Mouse (Mus musculus) fat pad, adult 2 months (tissue): ENCODE data around the gene Slc17a3.

Experiments used
- DNase-seq: peaks from one replicate; pipeline ENCODE4 v3.0.0-alpha.2; 2011; ENCODE audit warnings: low read depth, low spot score; ENCODE audit errors: extremely low read depth

Slc17a3 gene

GRCm38 (mm10) chr13:23873141-23873540, 33.9 kb downstream of the Slc17a3 start:
- DNase-seq, result no peak

GRCm38 (mm10) chr13:23879106-23879505, 39.9 kb downstream of the Slc17a3 start:
- no peak for DNase-seq

GRCm38 (mm10) chr13:23879636-23880035, 40.4 kb downstream of the Slc17a3 start:
- no peak for DNase-seq

DNA sequence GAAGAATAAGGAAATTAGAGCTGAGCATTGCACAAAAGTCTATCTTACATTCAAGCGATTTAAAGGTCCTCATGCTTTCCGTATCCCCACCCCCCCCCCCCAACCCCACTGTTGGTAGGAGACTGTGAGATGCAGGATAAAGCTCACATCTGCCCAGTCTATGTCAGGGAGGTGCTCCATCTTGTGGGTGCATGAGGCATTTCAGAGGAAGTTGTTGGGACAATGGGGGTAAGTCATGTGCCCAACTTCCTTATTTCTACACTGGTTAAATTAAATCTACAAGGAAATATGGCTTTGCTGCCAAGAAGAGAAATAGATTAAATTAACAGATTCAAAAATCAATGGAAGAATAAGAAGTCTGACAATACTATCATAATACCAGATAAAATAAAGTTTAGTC, 46.3 kb downstream of the Slc17a3 start:
- no peak for DNase-seq

DNA sequence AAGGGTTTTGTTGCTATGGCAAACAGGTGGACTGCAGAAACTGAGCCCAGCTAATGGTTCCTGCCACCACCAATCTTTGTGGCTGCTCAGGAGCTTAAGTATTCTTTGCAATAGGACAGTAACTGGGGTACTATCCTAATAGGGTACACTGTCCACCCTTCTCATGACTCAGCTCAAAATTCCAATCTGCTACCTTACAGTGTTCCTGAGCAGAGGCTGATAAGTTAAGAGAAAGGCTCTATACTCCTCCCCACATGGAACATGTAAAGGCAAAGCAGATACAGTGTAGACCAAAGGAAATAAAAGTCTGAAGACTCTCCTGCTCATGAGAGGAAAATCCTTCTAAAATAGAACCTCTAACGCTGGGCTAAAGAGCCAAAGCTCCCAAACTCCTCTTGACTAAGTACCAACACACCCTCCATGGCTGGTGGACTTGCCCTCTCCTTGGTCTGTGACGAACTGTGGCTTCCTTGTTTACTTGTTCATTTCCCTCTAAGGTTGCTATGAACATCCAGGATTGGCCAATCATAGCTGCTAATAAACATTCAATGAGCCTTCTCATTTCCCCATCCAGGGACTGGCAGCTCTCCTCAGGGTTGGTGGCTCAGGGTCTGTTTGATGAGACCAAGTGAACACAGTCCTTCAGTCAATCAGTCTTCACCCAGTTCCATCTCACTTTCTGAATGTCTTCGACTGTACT, 47.9 kb downstream of the Slc17a3 start:
- no peak for DNase-seq

DNA sequence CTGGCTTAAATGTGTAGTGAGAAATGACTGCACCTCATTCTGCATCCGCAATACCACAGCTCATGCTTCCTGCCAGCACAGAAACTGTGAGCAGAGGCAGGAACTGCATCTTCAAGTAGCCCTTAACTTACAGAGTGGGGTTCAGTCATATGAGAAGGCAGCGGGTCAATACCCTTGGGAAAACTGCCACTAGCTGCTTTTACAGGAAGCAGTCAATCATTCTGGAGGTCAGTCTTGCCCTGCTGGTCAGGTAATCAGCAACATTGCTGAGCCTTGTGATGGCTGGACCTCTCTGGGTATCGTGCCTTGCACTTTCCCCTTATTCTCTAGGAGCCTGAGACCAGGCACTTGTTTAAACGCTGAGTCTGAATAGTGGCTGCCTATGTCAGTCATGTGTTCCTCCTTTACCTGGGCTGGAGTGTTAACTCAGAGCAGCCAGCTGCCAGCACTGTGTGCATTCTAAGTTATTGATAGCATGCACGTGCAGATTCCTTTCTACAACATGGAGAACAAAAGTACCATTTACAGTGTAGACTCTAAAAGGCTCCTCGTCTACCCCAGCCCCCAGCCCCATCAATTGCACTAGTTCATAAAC, 49.9 kb downstream of the Slc17a3 start:
- no peak for DNase-seq

DNA sequence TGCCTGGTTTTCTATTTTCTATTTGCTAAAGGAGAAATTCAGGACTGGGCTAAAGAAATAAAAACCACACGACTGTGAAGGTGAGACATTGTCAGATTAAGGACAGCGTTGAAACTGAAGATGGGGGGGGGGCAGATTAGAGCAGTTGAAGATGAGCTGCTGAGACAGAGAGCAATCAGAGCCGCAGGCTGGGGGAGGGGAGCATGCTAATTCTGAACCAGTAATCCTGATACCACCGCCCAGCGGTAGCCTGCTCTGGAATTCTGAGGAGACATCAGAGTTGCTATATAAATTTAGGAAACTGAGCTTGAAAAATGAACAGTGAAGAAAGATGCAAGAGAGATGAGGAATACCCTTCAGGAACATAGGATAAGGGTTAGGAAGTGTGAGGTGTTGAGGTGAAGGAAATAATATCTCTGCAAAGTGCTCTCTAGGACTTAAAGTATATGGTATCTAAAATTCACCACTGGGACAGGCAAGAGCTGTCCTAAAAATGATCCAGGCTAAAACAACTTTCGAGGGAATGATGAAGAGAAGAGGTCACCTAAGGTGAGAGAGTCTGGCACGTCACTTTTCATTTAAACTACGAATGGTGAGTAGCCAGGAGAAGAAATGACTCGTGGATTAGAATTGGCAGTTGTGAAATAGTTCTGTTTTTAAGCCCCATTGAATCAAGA, 53.5 kb downstream of the Slc17a3 start:
- DNase-seq, result no peak

GRCm38 (mm10) chr13:23893269-23893593, 54.0 kb downstream of the Slc17a3 start:
- DNase-seq, result no peak

GRCm38 (mm10) chr13:23898242-23898641, 59.0 kb downstream of the Slc17a3 start:
- no peak for DNase-seq

DNA sequence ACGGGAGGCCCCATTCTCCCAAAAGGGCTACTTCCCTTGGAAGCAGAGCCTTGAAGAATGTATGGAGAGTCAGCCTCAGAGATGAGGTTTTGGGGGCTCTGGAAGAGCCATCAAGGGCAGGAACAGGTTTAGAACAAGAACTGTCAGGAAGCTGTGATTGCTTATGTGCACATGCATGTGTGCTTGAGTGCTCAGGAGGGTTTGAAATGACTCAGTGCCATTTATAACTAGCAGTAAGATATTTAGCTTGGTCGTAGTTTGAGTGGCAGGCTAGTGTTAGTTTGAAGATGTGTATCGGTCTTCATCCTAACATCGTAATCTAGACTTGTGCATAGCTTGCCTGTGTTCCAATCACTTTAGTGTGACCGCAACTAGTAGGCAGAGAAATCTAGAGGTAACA, 67.7 kb downstream of the Slc17a3 start:
- no peak for DNase-seq

GRCm38 (mm10) chr13:23910121-23910520, 70.9 kb downstream of the Slc17a3 start:
- no peak for DNase-seq
